Mouse (Mus musculus): ENCODE measurements around the gene Arfgef2. TPM values are rescaled to one million over a fixed set of nuclear protein-coding genes. Genes with fewer than 3 reads are reported as not detected.

Arfgef2 gene
- polyA plus RNA-seq, 1 experiment = 8.4 TPM

DNA sequence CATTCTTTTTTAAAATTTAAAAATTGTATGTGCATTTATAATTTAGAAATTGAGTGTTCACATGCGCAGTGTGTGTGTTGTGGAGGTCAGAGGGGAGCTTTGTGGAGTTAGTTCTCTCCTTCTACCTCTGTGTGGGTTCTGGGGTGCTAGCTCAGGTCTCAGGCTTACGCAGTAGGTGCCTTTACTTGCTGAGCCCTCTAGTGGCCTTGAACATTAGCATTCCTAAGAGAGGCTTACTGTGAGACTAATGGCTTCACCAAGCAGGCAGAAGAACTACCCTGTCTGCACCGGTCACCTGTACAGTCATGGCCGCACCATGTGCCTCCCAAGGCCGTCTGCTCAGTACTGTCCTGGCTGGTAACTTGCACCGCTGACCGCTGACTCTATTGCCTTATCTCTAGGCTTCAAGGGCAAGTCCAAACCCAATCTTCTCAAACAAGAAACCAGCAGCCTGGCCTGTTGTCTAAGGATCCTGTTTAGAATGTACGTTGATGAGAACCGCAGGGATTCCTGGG is 86.0 kb downstream of the Arfgef2 start:
- TF ChIP-seq MAX (IDR thresholded peaks at IDR 0.05; ENCODE audit: low read depth) (no peak), CEBPB (IDR thresholded peaks at IDR 0.05; ENCODE audit: insufficient read depth, poor library complexity, severe bottlenecking) (no peak), USF1 (IDR thresholded peaks at IDR 0.05; ENCODE audit: low read depth) (no peak), TCF12 (IDR thresholded peaks at IDR 0.05; ENCODE audit: insufficient read depth, poor library complexity, severe bottlenecking) (no peak), POLR2AphosphoS2 (IDR thresholded peaks at IDR 0.05; ENCODE audit: insufficient read length, low read depth) (no peak), E2F4 (IDR thresholded peaks at IDR 0.05; ENCODE audit: insufficient read depth) (no peak), TCF3 (IDR thresholded peaks at IDR 0.05; ENCODE audit: insufficient read length, low read depth) (no peak), MYOG (IDR thresholded peaks at IDR 0.05; ENCODE audit: control insufficient read depth in 1 of 3, insufficient read depth in 1 of 3, insufficient read length in 2 of 3, low read depth in 2 of 3) (no peak), POLR2A (IDR thresholded peaks at IDR 0.05; ENCODE audit: insufficient read length, low read depth) (no peak), REST (IDR thresholded peaks at IDR 0.05; ENCODE audit: insufficient read depth, insufficient read length) (no peak), SRF (IDR thresholded peaks at IDR 0.05; ENCODE audit: control insufficient read depth, insufficient read length, low read depth) (no peak), MYOD1 (IDR thresholded peaks at IDR 0.05; ENCODE audit: control insufficient read depth in 1 of 3, insufficient read length in 2 of 3, low read depth in 2 of 3) (no peak)
- no peak overlapping the region for H3ac ChIP-seq (ENCODE audit: control insufficient read depth, insufficient read length)
- no peaks in the 10 kb centered on the region for H3K79me2 ChIP-seq (ENCODE audit: control insufficient read depth, insufficient read depth)
- peaks cover 20% of the 10 kb centered on the region for H3K36me3 ChIP-seq (ENCODE audit: control insufficient read depth, insufficient read depth)
- H3K27me3 ChIP-seq (ENCODE audit: control insufficient read depth, insufficient read depth, insufficient read length) = no peaks in the 10 kb centered on the region
- H3K4me2 ChIP-seq (ENCODE audit: low read depth) = no peak overlapping the region
- no peak overlapping the region for H3K4me3 ChIP-seq

GRCm38 (mm10) chr2:166892158-166892680 is 86.8 kb downstream of the Arfgef2 start:
- Histone ChIP-seq H3ac (ENCODE audit: control insufficient read depth, insufficient read length) (no peak overlapping the region), H3K27me3 (ENCODE audit: control insufficient read depth, insufficient read depth, insufficient read length) (no peaks in the 10 kb centered on the region), H3K36me3 (ENCODE audit: control insufficient read depth, insufficient read depth) (peaks cover 20% of the 10 kb centered on the region), H3K4me2 (ENCODE audit: low read depth) (no peak overlapping the region), H3K79me2 (ENCODE audit: control insufficient read depth, insufficient read depth) (no peaks in the 10 kb centered on the region), H3K4me3 (no peak overlapping the region)
- no peak for TF ChIP-seq MYOG (IDR thresholded peaks at IDR 0.05; ENCODE audit: control insufficient read depth in 1 of 3, insufficient read depth in 1 of 3, insufficient read length in 2 of 3, low read depth in 2 of 3)
- no peak for TF ChIP-seq MAX (IDR thresholded peaks at IDR 0.05; ENCODE audit: low read depth)
- TF ChIP-seq REST (IDR thresholded peaks at IDR 0.05; ENCODE audit: insufficient read depth, insufficient read length) = no peak
- no peak for TF ChIP-seq POLR2AphosphoS2 (IDR thresholded peaks at IDR 0.05; ENCODE audit: insufficient read length, low read depth)
- no peak for TF ChIP-seq POLR2A (IDR thresholded peaks at IDR 0.05; ENCODE audit: insufficient read length, low read depth)
- no peak for TF ChIP-seq E2F4 (IDR thresholded peaks at IDR 0.05; ENCODE audit: insufficient read depth)
- TF ChIP-seq MYOD1 (IDR thresholded peaks at IDR 0.05; ENCODE audit: control insufficient read depth in 1 of 3, insufficient read length in 2 of 3, low read depth in 2 of 3) = no peak
- TF ChIP-seq CEBPB (IDR thresholded peaks at IDR 0.05; ENCODE audit: insufficient read depth, poor library complexity, severe bottlenecking) = no peak
- no peak for TF ChIP-seq TCF12 (IDR thresholded peaks at IDR 0.05; ENCODE audit: insufficient read depth, poor library complexity, severe bottlenecking)
- TF ChIP-seq SRF (IDR thresholded peaks at IDR 0.05; ENCODE audit: control insufficient read depth, insufficient read length, low read depth) = no peak
- no peak for TF ChIP-seq USF1 (IDR thresholded peaks at IDR 0.05; ENCODE audit: low read depth)
- TF ChIP-seq TCF3 (IDR thresholded peaks at IDR 0.05; ENCODE audit: insufficient read length, low read depth) = no peak

DNA sequence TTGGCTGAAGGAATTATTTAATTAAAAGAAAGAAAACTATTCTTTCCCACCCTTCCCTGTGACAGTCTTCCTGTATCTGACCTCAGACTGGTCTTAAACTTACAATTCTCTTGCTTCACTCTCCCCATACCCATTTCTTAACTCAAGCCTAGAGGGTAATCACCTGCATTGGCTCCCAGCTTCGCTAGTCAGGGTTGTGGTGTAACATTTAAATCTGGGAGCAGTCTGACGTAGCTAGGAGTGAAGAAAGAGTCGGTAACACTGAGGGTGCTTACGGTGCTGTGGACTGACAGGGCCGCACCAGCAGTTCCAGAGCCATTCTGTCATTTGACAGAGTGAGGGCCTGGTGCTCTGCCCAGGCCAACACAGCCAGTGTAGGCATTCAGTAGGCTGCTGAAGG is 87.6 kb downstream of the Arfgef2 start:
- no peak overlapping the region for H3K4me3 ChIP-seq
- no peak overlapping the region for H3ac ChIP-seq (ENCODE audit: control insufficient read depth, insufficient read length)
- H3K36me3 ChIP-seq (ENCODE audit: control insufficient read depth, insufficient read depth) = peaks cover 20% of the 10 kb centered on the region
- no peaks in the 10 kb centered on the region for H3K79me2 ChIP-seq (ENCODE audit: control insufficient read depth, insufficient read depth)
- no peak overlapping the region for H3K4me2 ChIP-seq (ENCODE audit: low read depth)
- H3K27me3 ChIP-seq (ENCODE audit: control insufficient read depth, insufficient read depth, insufficient read length) = no peaks in the 10 kb centered on the region
- TF ChIP-seq MYOG (IDR thresholded peaks at IDR 0.05; ENCODE audit: control insufficient read depth in 1 of 3, insufficient read depth in 1 of 3, insufficient read length in 2 of 3, low read depth in 2 of 3) (no peak), POLR2AphosphoS2 (IDR thresholded peaks at IDR 0.05; ENCODE audit: insufficient read length, low read depth) (no peak), POLR2A (IDR thresholded peaks at IDR 0.05; ENCODE audit: insufficient read length, low read depth) (no peak), E2F4 (IDR thresholded peaks at IDR 0.05; ENCODE audit: insufficient read depth) (no peak), MAX (IDR thresholded peaks at IDR 0.05; ENCODE audit: low read depth) (no peak), CEBPB (IDR thresholded peaks at IDR 0.05; ENCODE audit: insufficient read depth, poor library complexity, severe bottlenecking) (no peak), MYOD1 (IDR thresholded peaks at IDR 0.05; ENCODE audit: control insufficient read depth in 1 of 3, insufficient read length in 2 of 3, low read depth in 2 of 3) (no peak)

GRCm38 (mm10) chr2:166896368-166896767 is 91.0 kb downstream of the Arfgef2 start:
- H3K79me2 ChIP-seq (ENCODE audit: control insufficient read depth, insufficient read depth) = no peaks in the 10 kb centered on the region
- H3K4me3 ChIP-seq = no peak overlapping the region
- H3ac ChIP-seq (ENCODE audit: control insufficient read depth, insufficient read length) = no peak overlapping the region
- H3K4me2 ChIP-seq (ENCODE audit: low read depth) = no peak overlapping the region
- TF ChIP-seq USF1 (IDR thresholded peaks at IDR 0.05; ENCODE audit: low read depth) (no peak), SRF (IDR thresholded peaks at IDR 0.05; ENCODE audit: control insufficient read depth, insufficient read length, low read depth) (no peak), POLR2AphosphoS2 (IDR thresholded peaks at IDR 0.05; ENCODE audit: insufficient read length, low read depth) (no peak), MYOG (IDR thresholded peaks at IDR 0.05; ENCODE audit: control insufficient read depth in 1 of 3, insufficient read depth in 1 of 3, insufficient read length in 2 of 3, low read depth in 2 of 3) (no peak), TCF12 (IDR thresholded peaks at IDR 0.05; ENCODE audit: insufficient read depth, poor library complexity, severe bottlenecking) (no peak), CEBPB (IDR thresholded peaks at IDR 0.05; ENCODE audit: insufficient read depth, poor library complexity, severe bottlenecking) (no peak), E2F4 (IDR thresholded peaks at IDR 0.05; ENCODE audit: insufficient read depth) (no peak), MAX (IDR thresholded peaks at IDR 0.05; ENCODE audit: low read depth) (no peak), MYOD1 (IDR thresholded peaks at IDR 0.05; ENCODE audit: control insufficient read depth in 1 of 3, insufficient read length in 2 of 3, low read depth in 2 of 3) (no peak), REST (IDR thresholded peaks at IDR 0.05; ENCODE audit: insufficient read depth, insufficient read length) (no peak), TCF3 (IDR thresholded peaks at IDR 0.05; ENCODE audit: insufficient read length, low read depth) (no peak), POLR2A (IDR thresholded peaks at IDR 0.05; ENCODE audit: insufficient read length, low read depth) (no peak)
- no peaks in the 10 kb centered on the region for H3K27me3 ChIP-seq (ENCODE audit: control insufficient read depth, insufficient read depth, insufficient read length)
- peaks cover 20% of the 10 kb centered on the region for H3K36me3 ChIP-seq (ENCODE audit: control insufficient read depth, insufficient read depth)

All from myocyte (in vitro differentiated cells).